ENCODE assay signal across 8 mouse cellular contexts in genomic region chr9:63377270-63378142, GRCm38 (mm10). TPM values are rescaled to one million over a fixed set of nuclear protein-coding genes. Genes with fewer than 3 reads are reported as not detected.
DNase-seq lines count a peak whose midpoint lies in the region; ATAC-seq and TF ChIP-seq lines count a peak whose summit lies in the region.

Map2k5 (minus strand) TSS chr9:63377902.

- H3K9me3 ChIP-seq in E14TG2a.4 (ENCODE audit: low read length): no peaks in the 10 kb centered on the region
- no peaks in the 10 kb centered on the region for H3K9me3 ChIP-seq in forebrain, embryonic 12.5 days
- no peaks in the 10 kb centered on the region for H3K9me3 ChIP-seq in heart, postnatal 0 days (replicated peaks; ENCODE audit: control insufficient read depth, low read length)
- H3K9me3 ChIP-seq in liver, postnatal 0 days (ENCODE audit: low read length): no peaks in the 10 kb centered on the region
- H3K9me3 ChIP-seq in neural tube, embryonic 14.5 days (ENCODE audit: control insufficient read depth, low read length): no peaks in the 10 kb centered on the region

- peaks cover 14% of the 10 kb centered on the region for H3K4me1 ChIP-seq in E14TG2a.4 (replicated peaks; ENCODE audit: low read depth, low read length)
- peaks cover 35% of the 10 kb centered on the region for H3K4me1 ChIP-seq in forebrain, embryonic 12.5 days
- peaks cover 36% of the 10 kb centered on the region for H3K4me1 ChIP-seq in heart, postnatal 0 days (ENCODE audit: control insufficient read depth, insufficient read depth)
- peaks cover 22% of the 10 kb centered on the region for H3K4me1 ChIP-seq in liver, postnatal 0 days (ENCODE audit: insufficient read depth)
- H3K4me1 ChIP-seq in neural tube, embryonic 14.5 days (ENCODE audit: control insufficient read depth, insufficient read depth, low read length): peaks cover 24% of the 10 kb centered on the region

- peak within 1 kb of the TSS; percentile 83 for H3K27ac ChIP-seq in forebrain, embryonic 12.5 days
- peak within 1 kb of the TSS; percentile 96 for H3K27ac ChIP-seq in heart, postnatal 0 days (ENCODE audit: low read depth)
- peak within 1 kb of the TSS; percentile 85 for H3K27ac ChIP-seq in liver, postnatal 0 days (ENCODE audit: low read depth)
- peak within 1 kb of the TSS; percentile 81 for H3K27ac ChIP-seq in neural tube, embryonic 14.5 days (ENCODE audit: low read depth, low read length)

- H3K27me3 ChIP-seq in E14TG2a.4 (ENCODE audit: insufficient read depth, low read length): no peaks in the 10 kb centered on the region
- no peaks in the 10 kb centered on the region for H3K27me3 ChIP-seq in forebrain, embryonic 12.5 days
- no peaks in the 10 kb centered on the region for H3K27me3 ChIP-seq in heart, postnatal 0 days (ENCODE audit: control insufficient read depth, insufficient read depth, low read length)
- H3K27me3 ChIP-seq in liver, postnatal 0 days (ENCODE audit: insufficient read depth, low read length): no peaks in the 10 kb centered on the region
- H3K27me3 ChIP-seq in neural tube, embryonic 14.5 days (ENCODE audit: control insufficient read depth, insufficient read depth, low read length): no peaks in the 10 kb centered on the region

- TF ChIP-seq CTCF in E14TG2a.4 (conservative IDR thresholded peaks at IDR 0.05; ENCODE audit: low read length): no peak
- no peak for TF ChIP-seq CTCF in heart, postnatal 0 days (IDR thresholded peaks at IDR 0.05; ENCODE audit: low read depth)
- no peak for TF ChIP-seq CTCF in liver, postnatal 0 days (IDR thresholded peaks at IDR 0.05; ENCODE audit: low read depth)

- H3K4me2 ChIP-seq in forebrain, embryonic 12.5 days: peak within 1 kb of the TSS; percentile 85
- H3K4me2 ChIP-seq in heart, postnatal 0 days (ENCODE audit: low read depth, low read length): peak within 1 kb of the TSS; percentile 97
- peak within 1 kb of the TSS; percentile 88 for H3K4me2 ChIP-seq in liver, postnatal 0 days (ENCODE audit: low read depth, low read length)
- H3K4me2 ChIP-seq in neural tube, embryonic 14.5 days (ENCODE audit: low read depth, low read length): peak within 1 kb of the TSS; percentile 71

- TF ChIP-seq EP300 in heart, postnatal 0 days (IDR thresholded peaks at IDR 0.05; ENCODE audit: low read depth): no peak
- TF ChIP-seq EP300 in liver, postnatal 0 days (IDR thresholded peaks at IDR 0.05; ENCODE audit: low read depth): no peak

- WGBS in forebrain, embryonic 12.5 days: under 1% methylated on average over 58 of the region's 58 CpGs
- whole genome bisulfite sequencing in heart, postnatal 0 days: under 1% methylated on average over 50 of the region's 58 CpGs
- WGBS in large intestine, adult 2 months: under 1% methylated on average over 58 of the region's 58 CpGs
- whole genome bisulfite sequencing in liver, postnatal 0 days (ENCODE audit: insufficient replicate concordance): under 1% methylated on average over 53 of the region's 58 CpGs
- WGBS in neural tube, embryonic 14.5 days: 1% methylated on average over 58 of the region's 58 CpGs

- peak within 1 kb of the TSS; percentile 87 for H3K9ac ChIP-seq in forebrain, embryonic 12.5 days
- peak within 1 kb of the TSS; percentile 90 for H3K9ac ChIP-seq in heart, postnatal 0 days (replicated peaks; ENCODE audit: low read depth, low read length)
- H3K9ac ChIP-seq in liver, postnatal 0 days (replicated peaks): peak within 1 kb of the TSS; percentile 77
- peak within 1 kb of the TSS; percentile 88 for H3K9ac ChIP-seq in neural tube, embryonic 14.5 days (replicated peaks; ENCODE audit: low read depth, low read length)

- peak within 1 kb of the TSS; percentile 84 for H3K4me3 ChIP-seq in E14TG2a.4 (replicated peaks; ENCODE audit: low read length)
- peak within 1 kb of the TSS; percentile 85 for H3K4me3 ChIP-seq in forebrain, embryonic 12.5 days (replicated peaks)
- H3K4me3 ChIP-seq in heart, postnatal 0 days (ENCODE audit: low read depth, low read length): peak within 1 kb of the TSS; percentile 90
- H3K4me3 ChIP-seq in liver, postnatal 0 days (ENCODE audit: low read depth, low read length): peak within 1 kb of the TSS; percentile 66
- H3K4me3 ChIP-seq in neural tube, embryonic 14.5 days (ENCODE audit: low read depth, low read length): peak within 1 kb of the TSS; percentile 74

- peaks cover 21% of the 10 kb centered on the region for H3K36me3 ChIP-seq in E14TG2a.4 (ENCODE audit: insufficient read depth, low read length)
- H3K36me3 ChIP-seq in forebrain, embryonic 12.5 days (replicated peaks): peaks cover 14% of the 10 kb centered on the region; the same call in 1 of the 2 replicates
- H3K36me3 ChIP-seq in heart, postnatal 0 days (replicated peaks; ENCODE audit: control insufficient read depth, insufficient read depth, low read length): 0 out of 2 replicates have a peak, but pooled peaks cover 3% of the 10 kb centered on the region
- H3K36me3 ChIP-seq in liver, postnatal 0 days (replicated peaks; ENCODE audit: insufficient read depth, low read length): no peaks in the 10 kb centered on the region
- H3K36me3 ChIP-seq in neural tube, embryonic 14.5 days (ENCODE audit: control insufficient read depth, insufficient read depth, low read length): no peaks in the 10 kb centered on the region

- ATAC-seq in forebrain, embryonic 12.5 days (ENCODE audit: low FRiP score): peak; percentile 95
- ATAC-seq in heart, postnatal 0 days (ENCODE audit: insufficient read depth, low read depth): peak; percentile 94
- peak; percentile 96 for ATAC-seq in liver, postnatal 0 days
- ATAC-seq in neural tube, embryonic 14.5 days (ENCODE audit: low read depth): peak; percentile 91

- DNase-seq in c-Kit-positive CD71-positive TER-119-positive erythroid progenitor cells, embryonic 14.5 days (ENCODE audit: low spot score): peak; percentile 86
- peak; percentile 87 for DNase-seq in heart, postnatal 0 days (ENCODE audit: low spot score)
- DNase-seq in large intestine, adult 2 months (ENCODE audit: low read depth, low spot score): peak; percentile 70
- DNase-seq in liver, postnatal 0 days: peak; percentile 92
- DNase-seq in testis, postnatal 10 days (ENCODE audit: low spot score): peak; percentile 92

RNA-seq across cellular contexts. Expression of gene Map2k5, which starts in this region (rescaled TPM):
- 37.4 TPM in 2 replicates for polyA plus RNA-seq in forebrain, embryonic 12.5 days (2016; fragmentation: Nextera tagmentation; extraction: Ambion mirVana)
- total RNA-seq in heart, postnatal 0 days (2014; rRNA removed; ENCODE audit: low replicate concordance): 30.0 and 33.9 TPM in 2 replicates
- 22.6 and 22.9 TPM in 2 replicates for polyA plus RNA-seq in heart, postnatal 0 days (2015; fragmentation: Nextera tagmentation; extraction: Ambion mirVana)
- 13.3 and 18.7 TPM in 2 replicates for polyA plus RNA-seq in large intestine, adult 2 months (2012; rRNA removed)
- 9.1 and 10.3 TPM in 2 replicates for polyA plus RNA-seq in liver, postnatal 0 days (2015; fragmentation: Nextera tagmentation; extraction: Ambion mirVana)
- polyA plus RNA-seq in neural tube, embryonic 14.5 days (2014; fragmentation: Nextera tagmentation; extraction: Ambion mirVana): 35.1 and 36.9 TPM in 2 replicates

Comparison
In these comparisons a context has a peak if more than half of its experiments do, and no peak if none do; other contexts are left out.
1. Peak in every context shown above with its lines: DNase-seq, ATAC-seq, H3K4me3 ChIP-seq and H3K27ac ChIP-seq.